Mouse (Mus musculus) hindbrain, embryonic 13.5 days (tissue): Measurements from ENCODE around the gene Bach2. TPM values are rescaled to one million over a fixed set of nuclear protein-coding genes. Genes with fewer than 3 reads are reported as not detected.

Experiments used
- ATAC-seq: fragments of 200-750 bp; cut with Nextera tagmentation; 2 replicates; pipeline ENCODE4 v1.8.0; 2017; ENCODE audit warnings: moderate TSS enrichment; ENCODE audit not compliant: low FRiP score
- H3K27ac ChIP-seq: fragments of 300-500 bp; sonication (generic); 2 replicates; pipeline ENCODE4 v1.5.1; 2015; ENCODE audit warnings: inconsistent platforms, mild to moderate bottlenecking, moderate library complexity
- H3K27me3 ChIP-seq: fragments of 300-500 bp; sonication (generic); 2 replicates; pipeline ENCODE4 v1.6.1; 2015; ENCODE audit warnings: mild to moderate bottlenecking, inconsistent platforms
- H3K36me3 ChIP-seq: fragments of 300-500 bp; sonication (generic); 2 replicates; pipeline ENCODE4 v1.6.1; 2015; ENCODE audit warnings: mild to moderate bottlenecking, inconsistent platforms
- H3K4me1 ChIP-seq: fragments of 300-500 bp; sonication (generic); replicated peaks from 2 replicates; pipeline ENCODE4 v1.6.1; 2015; ENCODE audit warnings: inconsistent platforms
- H3K4me2 ChIP-seq: fragments of 300-500 bp; sonication (generic); 2 replicates; pipeline ENCODE4 v1.6.1; 2015; ENCODE audit warnings: inconsistent platforms, mild to moderate bottlenecking, moderate library complexity
- H3K4me3 ChIP-seq: fragments of 300-500 bp; sonication (generic); 2 replicates; pipeline ENCODE4 v1.5.1; 2015; ENCODE audit warnings: mild to moderate bottlenecking, inconsistent platforms
- H3K9ac ChIP-seq: fragments of 300-500 bp; sonication (generic); 2 replicates; pipeline ENCODE4 v1.6.1; 2015; ENCODE audit warnings: mild to moderate bottlenecking, inconsistent platforms
- H3K9me3 ChIP-seq: fragments of 300-500 bp; sonication (generic); 2 replicates; pipeline ENCODE4 v1.6.1; 2016; ENCODE audit warnings: inconsistent platforms
- WGBS: fragments of 180-500 bp; shearing (Covaris S2); methylation state at CpG from one replicate; pipeline ENCODE4 v1.1.7; 2015; 5-methylcytosine and 5-hydroxymethylcytosine counted together
- polyA plus RNA-seq: library from polyadenylated mRNA; unstranded; fragments of >200 nt; fragmentation: Nextera tagmentation; extraction: Ambion mirVana; gene quantifications from 2 replicates; pipeline ENCODE4 v1.2.1, GENCODE M21; 2015

The Bach2 gene
- polyA plus RNA-seq, result 28.5 and 29.4 TPM in 2 replicates

GRCm38 (mm10) chr4:32238366-32238854 lies at the start of gene Bach2:
Bach2 (plus strand) TSS chr4:32238804.
- H3K4me1 ChIP-seq, result peaks cover 41% of the 10 kb centered on the region
- ATAC-seq, result peak; percentile 91
- peak within 1 kb of the TSS; percentile 98 for H3K9ac ChIP-seq
- H3K4me3 ChIP-seq, result peak within 1 kb of the TSS; percentile 95
- H3K9me3 ChIP-seq, result no peaks in the 10 kb centered on the region
- H3K27ac ChIP-seq, result peak within 1 kb of the TSS; percentile 99
- H3K36me3 ChIP-seq, result no peaks in the 10 kb centered on the region
- WGBS, result 0% methylated on average over 55 of the region's 69 CpGs
- H3K4me2 ChIP-seq, result peak within 1 kb of the TSS; percentile 91
- no peaks in the 10 kb centered on the region for H3K27me3 ChIP-seq

- no peaks in the 10 kb centered on the region for H3K9me3 ChIP-seq
These were observed 49.1 kb upstream of the Bach2 start for GRCm38 (mm10) chr4:32189416-32190036.

DNA sequence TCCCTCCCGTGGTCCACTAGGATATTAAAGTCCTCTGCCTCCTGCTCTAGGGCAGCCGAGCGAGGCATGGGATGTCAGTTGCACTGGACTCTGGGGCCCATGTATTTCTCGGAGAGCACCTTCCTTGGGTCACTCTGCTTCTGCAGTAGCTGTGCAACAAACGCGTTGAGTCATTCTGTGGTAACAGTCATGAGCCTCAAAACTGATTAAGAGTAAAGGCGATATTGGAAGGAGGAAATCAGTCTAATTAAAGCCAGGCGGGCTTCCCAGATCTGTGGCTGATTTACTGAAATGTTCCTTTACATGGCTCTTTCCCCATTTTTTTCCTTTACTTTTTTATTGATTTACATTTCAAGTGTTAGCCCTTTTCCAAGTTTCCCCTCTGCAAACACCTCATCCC lies 48.1 kb upstream of the Bach2 start:
- Histone ChIP-seq H3K27me3 (no peaks in the 10 kb centered on the region), H3K9me3 (no peaks in the 10 kb centered on the region), H3K4me3 (no peak overlapping the region), H3K4me1 (peaks cover 1% of the 10 kb centered on the region; the same call in 1 of the 2 replicates), H3K9ac (no peak overlapping the region), H3K4me2 (no peak overlapping the region), H3K36me3 (no peaks in the 10 kb centered on the region), H3K27ac (no peak overlapping the region)
- 84% methylated on average over 8 of the region's 8 CpGs for WGBS
- no peak for ATAC-seq

More at GRCm38 (mm10) chr4:32189416-32190036, 49.1 kb upstream of the Bach2 start:
- no peak overlapping the region for H3K4me2 ChIP-seq
- WGBS, result 87% methylated on average over 4 of the region's 4 CpGs
- no peak overlapping the region for H3K9ac ChIP-seq
- no peaks in the 10 kb centered on the region for H3K4me1 ChIP-seq
- ATAC-seq, result no peak
- no peaks in the 10 kb centered on the region for H3K36me3 ChIP-seq
- no peak overlapping the region for H3K4me3 ChIP-seq
- H3K27ac ChIP-seq, result no peak overlapping the region
- H3K27me3 ChIP-seq, result no peaks in the 10 kb centered on the region

- peak; percentile 91 for ATAC-seq
These were observed 42.4 kb upstream of the Bach2 start for GRCm38 (mm10) chr4:32195945-32196921.

DNA sequence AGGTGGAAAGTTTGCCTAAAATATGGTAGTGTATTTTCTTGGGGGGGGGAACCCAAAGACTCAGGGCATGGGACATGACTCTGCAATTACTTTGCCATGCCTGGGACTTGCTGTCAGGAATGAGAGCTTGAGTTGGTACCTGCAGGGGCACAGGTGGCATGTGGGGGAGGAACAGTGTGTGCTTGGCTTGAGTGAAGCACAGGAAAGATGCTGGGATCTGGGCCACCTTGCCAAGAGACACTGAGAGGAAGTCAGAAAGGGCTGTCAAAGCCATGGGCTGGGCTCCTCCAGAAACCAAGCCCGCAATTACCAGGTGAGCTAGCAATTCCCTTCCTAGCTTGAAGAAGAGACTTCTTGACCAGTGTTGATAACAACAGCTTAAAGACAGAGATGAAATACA lies 40.6 kb upstream of the Bach2 start:
- H3K27ac ChIP-seq, result no peak overlapping the region
- no peak overlapping the region for H3K9ac ChIP-seq
- H3K9me3 ChIP-seq, result no peaks in the 10 kb centered on the region
- H3K4me1 ChIP-seq, result peaks cover 17% of the 10 kb centered on the region
- H3K4me2 ChIP-seq, result no peak overlapping the region
- no peak for ATAC-seq
- no peaks in the 10 kb centered on the region for H3K27me3 ChIP-seq
- H3K4me3 ChIP-seq, result no peak overlapping the region
- H3K36me3 ChIP-seq, result no peaks in the 10 kb centered on the region
- 100% methylated on average over 1 of the region's 1 CpGs for WGBS

More at GRCm38 (mm10) chr4:32195945-32196921, 42.4 kb upstream of the Bach2 start:
- Histone ChIP-seq H3K4me3 (no peak overlapping the region), H3K4me1 (peaks cover 17% of the 10 kb centered on the region), H3K4me2 (no peak overlapping the region), H3K27ac (peak overlapping the region; percentile 53; the same call in 1 of the 2 replicates), H3K27me3 (no peaks in the 10 kb centered on the region), H3K36me3 (no peaks in the 10 kb centered on the region), H3K9me3 (no peaks in the 10 kb centered on the region), H3K9ac (no peak overlapping the region)
- 26% methylated on average over 9 of the region's 9 CpGs for WGBS

GRCm38 (mm10) chr4:32198589-32198988 lies 40.0 kb upstream of the Bach2 start:
- Histone ChIP-seq H3K4me1 (peaks cover 17% of the 10 kb centered on the region), H3K27me3 (no peaks in the 10 kb centered on the region), H3K36me3 (no peaks in the 10 kb centered on the region), H3K4me2 (no peak overlapping the region), H3K4me3 (no peak overlapping the region), H3K9me3 (no peaks in the 10 kb centered on the region), H3K27ac (no peak overlapping the region), H3K9ac (no peak overlapping the region)
- WGBS, result 91% methylated on average over 7 of the region's 7 CpGs
- no peak for ATAC-seq

GRCm38 (mm10) chr4:32199156-32199555 lies 39.4 kb upstream of the Bach2 start:
- H3K27ac ChIP-seq, result no peak overlapping the region
- H3K36me3 ChIP-seq, result no peaks in the 10 kb centered on the region
- H3K27me3 ChIP-seq, result no peaks in the 10 kb centered on the region
- no peaks in the 10 kb centered on the region for H3K9me3 ChIP-seq
- H3K4me2 ChIP-seq, result no peak overlapping the region
- H3K4me3 ChIP-seq, result no peak overlapping the region
- no peak for ATAC-seq
- no peak overlapping the region for H3K9ac ChIP-seq
- WGBS, result 90% methylated on average over 7 of the region's 7 CpGs
- peaks cover 17% of the 10 kb centered on the region for H3K4me1 ChIP-seq

GRCm38 (mm10) chr4:32201114-32201513 lies 37.5 kb upstream of the Bach2 start:
- Histone ChIP-seq H3K36me3 (no peaks in the 10 kb centered on the region), H3K4me3 (no peak overlapping the region), H3K9me3 (no peaks in the 10 kb centered on the region), H3K4me1 (peaks cover 12% of the 10 kb centered on the region), H3K9ac (no peak overlapping the region), H3K27me3 (no peaks in the 10 kb centered on the region), H3K4me2 (no peak overlapping the region), H3K27ac (no peak overlapping the region)
- 86% methylated on average over 8 of the region's 8 CpGs for WGBS
- no peak for ATAC-seq

- Histone ChIP-seq H3K9me3 (no peaks in the 10 kb centered on the region), H3K27ac (no peak overlapping the region), H3K9ac (no peak overlapping the region), H3K4me2 (no peak overlapping the region), H3K27me3 (no peaks in the 10 kb centered on the region), H3K4me1 (no peaks in the 10 kb centered on the region), H3K4me3 (no peak overlapping the region), H3K36me3 (no peaks in the 10 kb centered on the region)
- ATAC-seq, result no peak
- WGBS, result 92% methylated on average over 5 of the region's 5 CpGs
These were observed 36.2 kb upstream of the Bach2 start for GRCm38 (mm10) chr4:32202362-32202761.

- Histone ChIP-seq H3K4me2 (no peak overlapping the region), H3K4me1 (no peaks in the 10 kb centered on the region), H3K27ac (no peak overlapping the region), H3K27me3 (no peaks in the 10 kb centered on the region), H3K36me3 (no peaks in the 10 kb centered on the region), H3K9ac (no peak overlapping the region), H3K9me3 (no peaks in the 10 kb centered on the region), H3K4me3 (no peak overlapping the region)
- ATAC-seq, result no peak
- WGBS, result 90% methylated on average over 4 of the region's 4 CpGs
These were observed 33.8 kb upstream of the Bach2 start for GRCm38 (mm10) chr4:32204819-32205218.

DNA sequence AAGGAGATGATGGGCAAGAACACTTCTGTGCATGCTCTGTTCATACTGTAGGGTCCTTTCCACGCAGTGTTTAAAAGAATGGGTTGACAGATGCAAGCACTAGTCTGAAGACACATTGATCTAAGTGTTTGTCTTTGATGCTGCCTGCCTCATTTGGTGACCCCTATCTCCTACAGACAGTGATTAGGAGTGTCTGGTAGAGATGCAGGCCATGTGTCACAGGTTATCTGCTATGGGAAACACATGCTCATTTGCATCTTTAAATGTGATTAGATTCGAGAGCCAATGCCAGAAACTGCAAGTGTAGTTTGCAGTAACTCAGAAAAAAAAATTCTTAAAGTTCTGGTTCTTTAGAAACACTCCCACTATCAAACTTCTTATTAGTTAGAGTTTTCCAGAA lies 32.8 kb upstream of the Bach2 start:
- H3K36me3 ChIP-seq, result no peaks in the 10 kb centered on the region
- no peak overlapping the region for H3K9ac ChIP-seq
- no peak overlapping the region for H3K4me2 ChIP-seq
- H3K27ac ChIP-seq, result no peak overlapping the region
- ATAC-seq, result no peak
- H3K9me3 ChIP-seq, result no peaks in the 10 kb centered on the region
- peaks cover 6% of the 10 kb centered on the region for H3K4me1 ChIP-seq
- 74% methylated on average over 2 of the region's 2 CpGs for WGBS
- H3K27me3 ChIP-seq, result no peaks in the 10 kb centered on the region
- no peak overlapping the region for H3K4me3 ChIP-seq

DNA sequence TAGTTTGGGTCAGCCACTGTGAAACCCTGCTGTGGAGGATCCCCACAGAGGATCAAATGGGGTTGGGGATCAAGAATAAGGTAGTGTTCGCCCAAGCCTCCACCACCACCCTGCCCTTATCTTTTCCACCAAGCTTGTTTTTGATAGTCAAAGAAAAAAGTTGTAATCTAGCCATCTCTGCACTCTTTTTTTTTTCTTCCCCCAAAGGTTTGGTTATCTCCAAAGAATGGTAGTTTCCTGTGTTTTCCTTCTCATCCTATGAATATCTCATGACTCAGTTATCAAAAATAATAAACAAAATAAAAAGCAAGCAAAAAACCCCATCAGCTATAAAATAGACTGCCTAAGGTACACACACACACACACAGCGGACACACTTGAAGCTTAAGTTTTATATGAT lies 28.6 kb upstream of the Bach2 start:
- peaks cover 18% of the 10 kb centered on the region for H3K4me1 ChIP-seq
- WGBS, result 95% methylated on average over 2 of the region's 2 CpGs
- H3K9me3 ChIP-seq, result no peaks in the 10 kb centered on the region
- H3K9ac ChIP-seq, result no peak overlapping the region
- H3K4me2 ChIP-seq, result no peak overlapping the region
- ATAC-seq, result no peak
- H3K27ac ChIP-seq, result no peak overlapping the region; the same call in 1 of the 2 replicates
- H3K27me3 ChIP-seq, result no peaks in the 10 kb centered on the region
- H3K36me3 ChIP-seq, result no peaks in the 10 kb centered on the region
- no peak overlapping the region for H3K4me3 ChIP-seq
